Mouse (Mus musculus): ENCODE data around the gene Tanc1.

GRCm38 (mm10) chr2:59784628-59784883 is 172.7 kb downstream of the Tanc1 start:
- TF ChIP-seq POLR2AphosphoS5 (IDR thresholded peaks at IDR 0.05; ENCODE audit: insufficient replicate concordance, low read depth, low read length) (no peak), CTCF (IDR thresholded peaks at IDR 0.05; ENCODE audit: low read depth, low read length) (no peak), GATA1 (IDR thresholded peaks at IDR 0.05; ENCODE audit: borderline replicate concordance, low read length) (no peak)

All from G1E (cell line).